Mouse (Mus musculus) liver, embryonic 14.5 days (tissue): ENCODE data around the gene Wasf2.

Experiments used
- CTCF ChIP-seq: IDR thresholded peaks from 2 replicates; pipeline ENCODE4 v1.5.1; 2016; ENCODE audit warnings: antibody characterized with exemption, low read depth, control low read depth
- EP300 ChIP-seq: IDR thresholded peaks from 2 replicates; pipeline ENCODE4 v1.6.1; 2016; ENCODE audit warnings: antibody characterized with exemption, low read depth

GRCm38 (mm10) chr4:133213268-133213590 is 82.9 kb downstream of the Wasf2 start:
- TF ChIP-seq EP300 (no peak), CTCF (no peak)
